Mouse (Mus musculus) cortical plate, adult 2 months (tissue): Measurements from ENCODE around the gene Prrc2b.

ENCODE experiments used
- CTCF ChIP-seq: fragments of 200-500 bp; IDR thresholded peaks from 2 replicates; pipeline ENCODE4 v1.5.1; 2011; ENCODE audit warnings: mild to moderate bottlenecking, control low read depth, low read length; ENCODE audit not compliant: insufficient read depth; ENCODE audit errors: extremely low read depth
- POLR2A ChIP-seq: fragments of 200-500 bp; IDR thresholded peaks from 2 replicates; pipeline ENCODE4 v1.6.1; 2011; ENCODE audit warnings: mild to moderate bottlenecking, low read length, control low read depth; ENCODE audit not compliant: insufficient read depth; ENCODE audit errors: extremely low read depth

DNA sequence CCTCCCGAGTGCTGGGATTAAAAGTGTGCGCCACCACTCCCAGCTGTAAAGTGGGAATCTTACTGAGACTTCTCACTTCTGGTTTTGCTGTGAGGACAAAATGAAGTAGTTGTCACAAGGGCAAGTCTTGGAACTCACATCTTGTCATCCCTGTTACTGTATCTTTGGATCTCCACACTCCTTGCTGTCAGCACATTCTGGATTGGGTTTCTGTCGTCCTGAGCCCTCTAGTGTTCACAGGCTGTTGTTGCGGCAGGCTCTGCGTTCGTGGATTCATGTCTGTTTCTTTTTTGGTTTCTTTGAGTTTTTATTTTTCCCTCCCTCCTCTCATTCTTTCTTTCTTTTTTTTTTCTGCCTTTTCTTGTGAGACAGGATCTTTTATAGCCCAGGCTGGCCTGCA lies 20.4 kb upstream of the Prrc2b start:
- no peak for TF ChIP-seq POLR2A
- peak; percentile 92 for TF ChIP-seq CTCF
